Mouse (Mus musculus) thymus, adult 2 months (tissue): ENCODE data around the gene Fdxacb1. TPM values are rescaled to one million over a fixed set of nuclear protein-coding genes. Genes with fewer than 3 reads are reported as not detected.
A peak's percentile ranks its signal among the peaks of the same experiment; 100 is the strongest.

Experiments
- DNase-seq: peaks from one replicate; pipeline ENCODE4 v3.0.0; 2021
- H3K27ac ChIP-seq: fragments of 200-500 bp; 2 replicates; pipeline ENCODE4 v1.5.1; 2012; ENCODE audit warnings: low read length, control low read depth; ENCODE audit not compliant: control insufficient read depth, insufficient read depth
- H3K27me3 ChIP-seq: fragments of 200-500 bp; 2 replicates; pipeline ENCODE4 v1.6.1; 2012; ENCODE audit warnings: mild to moderate bottlenecking, low read length, moderate library complexity, mixed read lengths; ENCODE audit not compliant: control insufficient read depth, insufficient read depth
- H3K36me3 ChIP-seq: fragments of 200-500 bp; 2 replicates; pipeline ENCODE4 v1.6.1; 2012; ENCODE audit warnings: mild to moderate bottlenecking, low read length, moderate library complexity; ENCODE audit not compliant: control insufficient read depth, insufficient read depth
- H3K4me1 ChIP-seq: fragments of 200-500 bp; replicated peaks from 2 replicates; pipeline ENCODE4 v1.6.1; 2012; ENCODE audit warnings: low read length; ENCODE audit not compliant: control insufficient read depth, insufficient read depth
- H3K4me3 ChIP-seq: fragments of 200-500 bp; 2 replicates; pipeline ENCODE4 v1.5.1; 2012; ENCODE audit warnings: mild to moderate bottlenecking, low read length, control low read depth, moderate library complexity; ENCODE audit not compliant: control insufficient read depth, insufficient read depth
- CTCF ChIP-seq: fragments of 200-500 bp; IDR thresholded peaks from 2 replicates; pipeline ENCODE4 v1.5.1; 2012; ENCODE audit warnings: mild to moderate bottlenecking, control low read depth, low read length, moderate library complexity, borderline replicate concordance; ENCODE audit not compliant: control insufficient read depth, poor library complexity, insufficient read depth; ENCODE audit errors: extremely low read depth
- POLR2A ChIP-seq: fragments of 200-500 bp; IDR thresholded peaks from 2 replicates; pipeline ENCODE4 v1.6.1; 2012; ENCODE audit warnings: mild to moderate bottlenecking, low read length, control low read depth, moderate library complexity; ENCODE audit not compliant: control insufficient read depth, poor library complexity, insufficient read depth; ENCODE audit errors: extremely low read depth
- WGBS: fragments of 180-500 bp; shearing (Covaris S2); methylation state at CpG from one replicate; pipeline ENCODE4 v1.1.7; 2018; 5-methylcytosine and 5-hydroxymethylcytosine counted together
- polyA plus RNA-seq: library from polyadenylated mRNA; depleted of rRNA; stranded (reverse); fragments of >200 nt; gene quantifications from 2 replicates; pipeline ENCODE4 v1.2.3, GENCODE M21; 2012

Fdxacb1 gene
- polyA plus RNA-seq, 1 experiment: 4.5 TPM

DNA sequence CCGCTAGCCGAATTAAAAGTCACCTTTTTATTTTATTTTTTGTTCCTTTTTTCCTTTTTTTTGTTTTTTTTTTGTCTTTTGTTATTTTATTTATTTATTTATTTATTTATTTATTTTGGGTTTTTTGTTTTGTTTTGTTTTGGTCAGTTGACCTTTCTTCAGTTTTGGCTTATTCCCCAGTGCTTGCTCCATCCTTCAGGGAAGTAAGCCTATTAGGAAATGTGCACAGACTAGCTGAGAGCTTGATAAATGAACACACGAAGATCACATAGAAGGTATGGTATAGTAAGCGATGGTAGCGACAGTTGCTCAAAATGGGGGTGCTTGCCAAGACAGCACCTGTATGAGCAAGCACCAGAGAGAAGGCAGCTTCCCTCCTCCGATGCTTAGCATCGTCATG is 29.6 kb downstream of the Fdxacb1 start:
- H3K36me3 ChIP-seq: no peaks in the 10 kb centered on the region
- H3K27ac ChIP-seq: no peak overlapping the region
- WGBS: 96% methylated on average over 7 of the region's 7 CpGs
- TF ChIP-seq CTCF (no peak), POLR2A (no peak)
- no peaks in the 10 kb centered on the region for H3K27me3 ChIP-seq
- no peak for DNase-seq
- no peak overlapping the region for H3K4me3 ChIP-seq
- no peaks in the 10 kb centered on the region for H3K4me1 ChIP-seq

DNA sequence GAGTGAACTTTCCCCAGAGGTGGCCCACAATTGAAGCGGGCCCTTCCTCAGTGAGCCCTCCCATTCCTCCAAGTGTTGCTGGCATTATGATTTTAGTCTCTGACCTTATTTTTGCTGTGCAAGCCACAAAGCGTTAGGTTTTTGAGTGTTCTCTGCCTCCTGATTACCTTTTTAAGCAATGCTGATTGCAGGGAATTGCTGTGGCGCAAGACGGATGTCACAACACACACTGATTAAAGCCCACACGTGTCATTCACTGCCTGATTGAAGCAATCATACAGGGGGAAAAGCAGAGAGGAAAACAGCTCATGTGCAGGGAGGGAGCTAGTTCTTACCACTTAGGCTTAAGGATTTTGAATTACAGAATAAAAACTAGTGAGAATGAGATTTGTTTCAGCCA is 30.3 kb downstream of the Fdxacb1 start:
- H3K27ac ChIP-seq: no peak overlapping the region
- no peaks in the 10 kb centered on the region for H3K27me3 ChIP-seq
- no peak for DNase-seq
- H3K4me1 ChIP-seq: no peaks in the 10 kb centered on the region
- no peak overlapping the region for H3K4me3 ChIP-seq
- no peak for TF ChIP-seq CTCF
- no peak for TF ChIP-seq POLR2A
- 96% methylated on average over 5 of the region's 5 CpGs for WGBS
- H3K36me3 ChIP-seq: peaks cover 4% of the 10 kb centered on the region; the same call in 1 of the 2 replicates

DNA sequence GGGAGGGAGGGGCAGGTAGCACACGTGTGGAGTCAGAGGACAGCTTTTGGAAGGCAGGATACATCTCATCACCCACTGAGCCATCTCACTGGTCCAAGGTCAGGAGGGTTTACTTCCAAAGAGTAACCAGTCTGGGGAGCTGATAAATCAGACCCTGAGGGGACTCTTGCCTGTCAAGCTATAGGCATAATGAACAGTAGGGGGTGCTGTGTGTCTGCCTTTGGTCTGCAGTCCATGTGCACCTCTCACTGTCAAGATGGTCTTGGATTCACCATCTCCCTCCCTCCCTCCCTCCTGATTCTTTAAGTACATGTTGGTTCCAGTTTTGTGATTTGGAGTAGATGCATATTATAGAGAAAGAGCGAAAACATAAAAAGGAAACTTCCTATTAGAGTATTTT is 32.9 kb downstream of the Fdxacb1 start:
- peak; percentile 70 for DNase-seq
- Histone ChIP-seq H3K4me1 (peaks cover 5% of the 10 kb centered on the region), H3K36me3 (peaks cover 4% of the 10 kb centered on the region; the same call in 1 of the 2 replicates), H3K27me3 (no peaks in the 10 kb centered on the region), H3K4me3 (no peak overlapping the region), H3K27ac (no peak overlapping the region)
- TF ChIP-seq CTCF: no peak
- TF ChIP-seq POLR2A: no peak
- 83% methylated on average over 2 of the region's 2 CpGs for WGBS

DNA sequence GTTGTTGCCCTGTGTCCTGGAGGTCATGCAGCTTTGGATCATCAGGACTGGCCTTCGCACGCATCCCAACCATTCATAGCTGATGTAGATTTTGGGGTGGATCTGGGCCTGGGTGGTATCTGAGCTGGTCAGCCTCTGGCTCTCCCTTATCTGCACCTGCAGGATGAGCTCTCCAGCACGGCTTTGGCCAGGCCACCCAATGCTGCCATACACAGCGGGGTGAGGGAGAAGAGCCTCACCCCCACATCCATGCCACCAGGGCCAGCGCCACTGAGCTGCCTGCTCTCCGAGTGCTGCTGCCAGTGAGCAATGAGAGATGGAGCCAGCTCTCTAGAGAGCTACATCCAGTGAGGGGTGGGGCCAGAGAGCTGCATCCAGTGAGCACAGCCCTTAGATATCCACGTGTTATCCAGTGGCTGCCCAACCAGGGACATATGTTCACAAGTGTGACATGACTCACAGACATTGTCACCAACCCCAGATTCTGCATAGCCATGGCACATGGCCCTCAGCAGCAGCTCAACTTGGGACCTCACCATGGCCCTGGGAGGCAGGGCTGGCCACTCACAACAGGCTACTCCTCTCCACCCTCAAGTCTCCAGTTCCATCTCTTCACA is 35.1 kb downstream of the Fdxacb1 start:
- Histone ChIP-seq H3K27ac (no peak overlapping the region), H3K36me3 (peaks cover 4% of the 10 kb centered on the region; the same call in 1 of the 2 replicates), H3K4me3 (no peak overlapping the region), H3K4me1 (peaks cover 5% of the 10 kb centered on the region), H3K27me3 (no peaks in the 10 kb centered on the region)
- WGBS: 96% methylated on average over 7 of the region's 7 CpGs
- no peak for DNase-seq
- TF ChIP-seq CTCF (no peak), POLR2A (no peak)

DNA sequence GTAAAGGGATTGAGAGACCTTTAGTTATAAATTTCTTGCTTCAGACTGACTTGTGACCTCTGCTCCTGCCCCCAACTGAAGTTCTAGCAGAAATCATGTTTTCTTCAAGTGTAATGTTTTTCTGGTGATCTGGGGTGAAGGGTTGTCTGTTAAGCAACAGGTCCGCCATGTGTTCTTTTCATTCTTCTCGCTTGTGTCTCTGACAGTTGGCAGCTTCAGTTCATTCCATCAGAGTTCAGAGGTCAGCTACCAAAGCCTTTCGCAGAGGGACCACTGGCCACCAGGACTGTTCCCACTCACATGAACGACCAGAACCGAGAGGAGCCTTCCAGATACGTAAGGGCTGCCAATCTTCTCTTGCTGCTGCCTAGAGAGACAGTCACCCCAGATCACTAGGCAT is 40.4 kb downstream of the Fdxacb1 start:
- Histone ChIP-seq H3K27me3 (no peaks in the 10 kb centered on the region), H3K4me3 (no peak overlapping the region), H3K36me3 (0 out of 2 replicates have a peak, but pooled peaks cover 4% of the 10 kb centered on the region), H3K4me1 (peaks cover 5% of the 10 kb centered on the region), H3K27ac (no peak overlapping the region)
- no peak for DNase-seq
- no peak for TF ChIP-seq POLR2A
- TF ChIP-seq CTCF: no peak
- WGBS: 96% methylated on average over 6 of the region's 6 CpGs

DNA sequence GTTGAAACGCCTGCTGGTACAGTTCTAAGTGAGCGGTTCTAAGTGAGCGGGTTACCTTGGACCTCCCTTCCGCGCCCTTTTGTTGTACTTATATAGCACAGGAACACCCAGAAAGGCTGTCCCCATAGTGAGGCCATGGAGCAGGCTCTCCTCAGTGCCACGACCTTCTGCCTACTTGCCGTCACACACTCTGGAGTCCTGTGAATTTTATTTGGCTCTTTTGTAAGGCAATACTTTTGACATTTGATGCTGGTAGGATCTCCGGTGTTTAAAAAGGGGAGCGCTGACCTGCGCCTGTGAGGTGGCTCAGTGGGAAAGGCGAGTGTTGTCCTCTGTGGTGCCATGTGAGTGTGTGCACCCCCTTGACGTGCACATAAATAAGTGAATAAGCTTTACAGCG is 41.1 kb downstream of the Fdxacb1 start:
- no peak for DNase-seq
- Histone ChIP-seq H3K4me1 (peaks cover 5% of the 10 kb centered on the region), H3K27me3 (no peaks in the 10 kb centered on the region), H3K36me3 (0 out of 2 replicates have a peak, but pooled peaks cover 4% of the 10 kb centered on the region), H3K27ac (no peak overlapping the region), H3K4me3 (no peak overlapping the region)
- TF ChIP-seq CTCF: no peak
- TF ChIP-seq POLR2A: no peak
- WGBS: 96% methylated on average over 13 of the region's 13 CpGs
